Mouse (Mus musculus): Measurements from ENCODE around the gene H2afv. TPM values are rescaled to one million over a fixed set of nuclear protein-coding genes. Genes with fewer than 3 reads are reported as not detected.

The H2afv gene
- total RNA-seq (2023) = 10 to 100 TPM; 82.9 to 83.6 TPM

DNA sequence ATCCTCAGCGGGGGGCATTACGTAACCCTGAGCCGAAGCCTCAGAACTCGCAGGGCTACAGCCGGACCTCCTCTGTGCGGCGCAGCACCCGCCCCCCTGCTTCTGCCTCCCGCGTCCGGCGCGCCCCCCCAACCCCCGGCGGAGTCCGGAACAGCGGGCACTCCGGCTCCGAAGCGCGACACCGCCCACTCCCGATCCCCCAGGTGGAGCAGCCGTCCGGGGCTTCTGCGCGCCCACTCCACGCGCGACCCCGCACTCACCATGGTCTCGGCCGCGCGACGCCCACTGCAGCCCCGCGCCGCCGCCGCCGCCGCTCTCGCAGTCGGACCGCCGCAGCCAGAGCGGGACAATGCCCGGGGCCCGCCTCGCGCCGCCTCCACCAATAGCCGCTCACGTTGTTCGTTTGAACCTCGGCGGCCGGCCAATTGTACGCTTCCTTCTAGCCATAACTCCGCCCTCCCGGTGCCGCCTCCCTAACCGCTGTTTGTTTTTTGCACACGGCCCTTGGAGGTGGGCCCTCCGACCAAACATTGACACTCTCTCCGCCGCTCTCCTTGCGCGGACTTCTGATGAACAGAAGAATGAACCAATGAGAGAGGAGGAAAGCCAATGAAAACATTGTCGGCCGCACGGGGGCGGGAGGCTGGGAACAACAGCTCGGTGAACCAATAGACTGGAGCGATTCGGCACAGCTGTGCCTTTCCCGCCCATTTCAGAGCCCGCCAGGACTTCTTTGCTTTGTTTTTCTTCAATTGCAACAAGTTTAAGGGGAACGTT lies at the start of gene H2afv:
Gene H2afv, minus strand, starts transcription at position 367 of the 777 bp plus-strand sequence.

DNA sequence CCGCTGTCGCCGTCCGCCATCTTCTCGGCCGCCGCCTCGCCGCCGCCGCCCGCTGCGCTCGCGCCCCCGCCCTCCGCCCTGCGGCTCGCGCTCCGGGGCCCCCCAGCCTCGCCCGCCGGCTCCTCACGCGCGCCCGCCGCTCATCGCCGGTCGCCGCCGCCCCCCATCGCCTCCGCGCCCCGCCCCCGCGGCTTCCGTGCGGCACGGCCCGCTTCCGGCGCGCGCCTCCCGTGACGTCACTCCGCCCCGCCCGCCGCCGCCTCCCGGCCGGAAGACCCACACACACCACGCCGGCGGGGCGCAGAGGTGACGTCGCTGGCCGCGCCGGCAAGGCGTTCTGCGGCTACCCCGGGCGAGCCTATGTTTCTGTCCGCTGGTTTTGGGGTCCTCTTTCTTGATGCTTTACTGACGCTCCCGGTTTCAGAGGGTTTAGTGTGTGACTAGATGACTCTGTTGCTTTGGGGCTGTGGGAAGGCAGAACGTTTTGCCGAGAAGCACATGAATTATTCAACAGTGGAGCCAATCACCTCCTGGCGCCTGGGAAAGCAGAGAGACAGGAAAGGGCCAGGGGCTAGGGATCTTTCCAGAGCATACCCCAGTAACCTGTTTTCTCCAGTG lies 31.7 kb upstream of the H2afv start, which contains the start of gene Purb:
Gene Purb, minus strand, starts transcription at position 51 of the 618 bp plus-strand sequence.

DNA sequence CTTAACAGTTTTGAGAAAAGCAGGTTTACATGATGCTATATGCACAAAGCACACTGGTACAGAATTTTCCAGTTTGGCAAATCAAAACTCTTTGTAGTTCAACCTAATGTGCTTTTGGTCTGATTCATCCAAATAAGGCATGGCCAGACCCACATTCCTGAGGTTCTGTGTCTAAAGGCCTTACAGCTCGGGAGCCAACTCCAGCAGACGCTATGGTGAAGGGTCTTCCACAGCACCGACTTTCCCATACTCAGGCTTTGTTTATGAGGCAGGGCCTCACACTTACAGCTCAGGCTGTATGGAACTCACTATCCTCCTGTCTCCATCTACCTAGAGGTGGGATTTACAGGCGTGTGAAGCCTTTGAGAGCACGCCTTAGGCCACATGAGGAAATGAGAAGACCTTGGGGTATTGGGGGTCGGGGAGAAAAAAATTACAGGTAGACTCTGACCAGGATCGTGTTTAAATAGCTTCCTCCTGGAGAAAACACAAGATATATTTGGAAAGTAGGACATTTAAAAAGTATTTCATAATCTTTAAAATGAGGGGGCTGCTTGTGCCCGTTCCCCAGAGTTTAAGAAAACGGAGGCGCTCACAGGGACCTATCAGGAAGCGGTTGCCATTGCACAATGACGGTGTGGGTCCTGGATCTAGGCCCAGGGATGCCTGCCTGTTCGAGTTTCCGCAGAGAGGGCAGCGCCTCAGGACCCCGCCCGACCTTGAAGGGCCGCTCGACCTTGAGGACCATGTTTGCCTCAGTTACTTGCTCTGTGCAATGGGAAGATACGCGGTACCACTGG lies 29.3 kb downstream of the H2afv start, which contains the start of gene Ppia:
Gene Ppia, plus strand, starts transcription at position 693 of the 800 bp plus-strand sequence.

DNA sequence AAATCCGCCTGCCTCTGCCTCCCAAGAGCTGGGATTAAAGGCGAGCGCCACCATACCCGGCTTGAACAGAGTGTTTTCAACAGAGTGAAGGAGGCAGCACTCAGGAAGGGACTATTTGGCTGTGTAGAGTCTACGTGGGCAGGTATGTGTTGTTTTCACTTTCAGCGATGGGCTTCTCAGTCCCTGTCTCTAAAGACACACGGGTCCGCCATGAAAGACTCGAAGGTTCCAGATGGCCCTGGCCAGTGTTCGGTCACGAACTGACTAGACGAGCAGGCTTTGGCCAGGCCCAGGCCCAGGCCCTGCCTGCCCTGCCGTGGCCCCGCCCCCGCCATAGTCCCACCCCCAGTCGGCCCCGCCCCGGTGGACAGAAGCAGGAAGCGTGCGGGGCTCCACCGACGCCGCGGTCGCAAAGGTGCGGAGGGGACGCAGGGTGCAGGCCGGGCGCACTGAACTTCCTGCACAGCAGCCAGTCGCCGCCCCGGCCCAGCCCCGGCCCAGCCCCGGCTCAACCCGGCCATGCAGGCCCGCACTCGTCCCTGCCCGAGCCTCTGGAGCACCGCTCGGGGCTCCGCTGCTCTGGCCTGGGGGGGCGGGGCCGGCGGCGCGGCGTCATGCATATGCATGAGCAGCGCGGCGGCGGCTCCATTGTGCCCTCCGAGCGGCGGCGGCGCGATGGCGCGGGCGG lies 55.4 kb downstream of the H2afv start, which contains the start of gene Zmiz2:
Gene Zmiz2, plus strand, starts transcription at position 349 of the 688 bp plus-strand sequence.

Other genes with a start within 250 kb of the H2afv start
- gene A730071L15Rik, start 244.4 kb downstream of the H2afv start, total RNA-seq (2023) = under 1 TPM in 1 of 2 experiments, not detected in 1; 0.22 TPM
- gene Nudcd3, start 244.0 kb downstream of the H2afv start, total RNA-seq (2023) = 10 to 100 TPM; 26.5 to 30.7 TPM
- gene Npc1l1, start 214.3 kb downstream of the H2afv start, total RNA-seq (2023) = not detected
- gene Ddx56, start 176.7 kb downstream of the H2afv start, total RNA-seq (2023) = 10 to 100 TPM; 24.2 to 25.2 TPM
- 10 to 100 TPM; 24.8 to 26.2 TPM for gene Tmed4, start 169.6 kb downstream of the H2afv start, total RNA-seq (2023)
- 100 to 1,000 TPM; 121 to 139 TPM for gene Ogdh, start 152.8 kb downstream of the H2afv start, total RNA-seq (2023)
- gene Zmiz2, start 55.4 kb downstream of the H2afv start, total RNA-seq (2023) = 10 to 100 TPM; 32.7 to 38.5 TPM
- gene Ppia, start 29.0 kb downstream of the H2afv start, total RNA-seq (2023) = 100 to 1,000 TPM; 810 to 938 TPM
- gene Purb, start 31.5 kb upstream of the H2afv start, total RNA-seq (2023) = 10 to 100 TPM; 49.2 to 53.9 TPM
- 100 to 1,000 TPM; 232 to 245 TPM for gene Myo1g, start 76.5 kb upstream of the H2afv start, total RNA-seq (2023)
- gene Ccm2, start 102.4 kb upstream of the H2afv start, total RNA-seq (2023) = 100 to 1,000 TPM; 127 to 129 TPM
- under 1 TPM; 0.16 to 0.33 TPM for gene Nacad, start 161.6 kb upstream of the H2afv start, total RNA-seq (2023)
- 10 to 100 TPM; 55.1 to 58.0 TPM for gene Tbrg4, start 181.6 kb upstream of the H2afv start, total RNA-seq (2023)
- gene Wap, start 194.2 kb upstream of the H2afv start, total RNA-seq (2023) = not detected
- gene Ramp3, start 214.1 kb upstream of the H2afv start, total RNA-seq (2023) = not detected